Mouse (Mus musculus) cortical plate, adult 2 months (tissue): ENCODE results near the gene Trim38.

Experiments used
- CTCF ChIP-seq: fragments of 200-500 bp; IDR thresholded peaks from 2 replicates; pipeline ENCODE4 v1.5.1; 2011; ENCODE audit warnings: mild to moderate bottlenecking, control low read depth, low read length; ENCODE audit not compliant: insufficient read depth; ENCODE audit errors: extremely low read depth
- POLR2A ChIP-seq: fragments of 200-500 bp; IDR thresholded peaks from 2 replicates; pipeline ENCODE4 v1.6.1; 2011; ENCODE audit warnings: mild to moderate bottlenecking, low read length, control low read depth; ENCODE audit not compliant: insufficient read depth; ENCODE audit errors: extremely low read depth

DNA sequence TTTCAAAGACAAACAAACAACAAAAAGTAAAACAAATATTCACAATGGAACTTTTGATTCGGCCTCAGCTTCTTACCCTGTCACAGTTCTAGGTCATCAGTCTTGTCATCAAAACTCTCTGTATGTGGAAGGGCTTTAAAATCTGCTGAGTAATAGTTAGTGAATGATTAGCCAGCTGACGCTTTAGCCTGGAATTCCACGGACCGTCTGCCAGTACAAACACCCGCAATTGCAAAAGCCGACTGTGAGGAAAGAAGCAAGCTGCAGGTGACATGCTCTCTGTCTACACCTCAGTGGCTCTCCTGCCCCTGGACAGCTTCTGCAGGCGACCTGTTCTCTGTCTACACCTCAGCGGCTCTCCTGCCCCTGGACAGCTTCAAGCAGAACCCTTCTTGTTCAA, 39.2 kb upstream of the Trim38 start:
- TF ChIP-seq CTCF (no peak), POLR2A (no peak)
